Mouse (Mus musculus) E14TG2a.4 (cell line): ENCODE results near the gene Il22.
"Not testable (repeated sequence)": the region's sequence is repeated elsewhere in the genome, so short reads cannot be mapped to it uniquely, and the experiment has no call there.

Source experiments
- CTCF ChIP-seq: conservative IDR thresholded peaks from 2 replicates; pipeline ENCODE4 v1.5.1; 2014; ENCODE audit warnings: low read length
- NANOG ChIP-seq: IDR thresholded peaks from 2 replicates; pipeline ENCODE4 v1.6.1; 2014; ENCODE audit warnings: borderline replicate concordance, low read length, mixed read lengths

DNA sequence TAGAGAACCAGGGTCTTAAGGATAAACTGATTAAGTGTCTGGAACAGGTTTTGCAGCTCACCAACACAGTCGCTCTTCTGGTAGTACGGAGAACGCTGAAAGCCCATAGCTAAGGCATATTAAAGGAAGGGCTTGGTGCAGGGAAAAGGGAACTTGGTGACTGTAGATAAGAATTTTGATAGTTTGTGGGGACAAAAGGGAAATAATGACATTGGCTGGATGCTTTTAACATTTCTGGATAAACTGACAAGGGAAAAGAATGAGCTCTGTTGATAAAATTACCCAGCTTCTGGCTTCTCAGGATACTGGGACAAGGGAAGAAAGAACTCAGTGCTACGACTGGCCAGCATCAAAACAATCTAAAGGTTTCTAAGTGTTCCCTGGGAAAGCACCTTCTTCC, 29.2 kb upstream of the Il22 start:
- TF ChIP-seq CTCF, NANOG: not testable (repeated sequence)
